Mouse (Mus musculus) lung, postnatal 0 days (tissue): Measurements from ENCODE around the gene Arhgap17.

Experiments
- CTCF ChIP-seq: IDR thresholded peaks from 2 replicates; pipeline ENCODE4 v1.5.1; 2016; ENCODE audit warnings: antibody characterized with exemption, mild to moderate bottlenecking
- EP300 ChIP-seq: IDR thresholded peaks from 2 replicates; pipeline ENCODE4 v1.6.1; 2016; ENCODE audit warnings: antibody characterized with exemption, mild to moderate bottlenecking, control low read depth

DNA sequence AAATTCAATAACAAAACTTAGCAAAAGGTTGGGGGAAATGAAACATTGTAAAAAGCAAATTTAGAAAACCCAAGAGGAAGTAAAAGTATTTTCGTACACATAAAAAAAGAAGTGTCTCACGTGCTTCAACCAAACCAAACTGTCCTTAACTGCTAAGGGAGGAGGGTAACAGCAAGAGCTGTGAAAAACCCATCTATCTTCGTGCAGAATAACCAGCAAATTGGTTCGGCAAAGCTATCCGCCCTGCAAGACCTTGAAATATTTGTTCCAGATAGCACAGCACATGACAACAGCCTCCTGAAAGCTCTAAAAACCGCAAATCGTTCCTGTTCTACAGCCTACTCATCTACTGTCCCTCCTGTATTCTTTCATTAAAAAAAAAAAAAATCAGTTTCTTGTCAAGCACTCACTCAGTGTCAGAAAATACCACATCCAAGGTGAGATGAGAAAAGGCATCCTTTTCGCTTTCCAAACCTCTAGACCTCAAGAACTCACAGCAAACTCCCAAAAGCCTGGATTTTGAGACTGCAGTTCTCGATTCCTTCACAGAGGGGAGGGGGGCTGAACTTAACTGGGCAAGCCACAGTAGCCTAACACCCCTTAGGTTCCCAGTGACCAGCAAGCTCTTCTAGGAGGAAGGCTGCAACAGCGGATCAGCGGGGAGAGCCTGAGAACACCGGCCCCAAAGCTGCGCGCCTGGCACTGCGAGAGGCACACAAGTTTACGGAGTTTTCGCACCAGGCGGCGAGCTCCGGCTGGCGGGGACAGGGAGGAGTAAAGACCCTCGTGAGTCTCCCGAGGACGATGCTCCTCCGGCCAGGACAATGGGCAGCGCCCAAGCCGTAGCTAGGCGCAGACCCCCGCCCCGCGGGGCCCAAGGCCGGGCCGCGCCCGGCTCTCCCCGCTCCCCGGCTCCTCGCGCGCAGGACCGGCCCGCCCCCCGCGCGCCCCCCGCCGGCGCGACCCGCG is 653 bp downstream of the Arhgap17 start:
- TF ChIP-seq CTCF (peak; percentile 11; the same call in 1 of the 2 replicates), EP300 (no peak)
